In the genomic region with DNA sequence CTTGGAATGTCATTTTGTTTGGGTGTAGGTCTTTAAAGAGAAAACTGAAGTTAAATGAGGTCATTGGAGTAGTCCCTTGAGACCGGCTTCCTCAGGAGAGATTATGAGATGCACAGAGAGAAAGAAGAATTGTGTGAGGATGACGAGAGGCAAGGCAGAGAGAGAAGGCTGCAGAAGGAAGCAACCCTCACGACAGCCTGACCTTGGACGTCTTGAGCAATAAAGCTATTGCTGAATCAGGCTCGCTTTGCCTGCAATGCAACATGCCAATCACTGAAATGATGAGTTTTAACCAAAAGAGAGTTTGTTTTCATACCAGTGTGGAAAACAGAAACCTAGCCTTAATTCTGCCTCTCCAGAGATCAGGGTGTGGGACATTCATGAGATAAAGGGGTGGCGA, we compare ENCODE assay signal across 23 mouse cellular contexts. TPM values are rescaled to one million over a fixed set of nuclear protein-coding genes. Genes with fewer than 3 reads are reported as not detected.
A peak's percentile ranks its signal among the peaks of the same experiment; 100 is the strongest.
DNase-seq lines count a peak whose midpoint lies in the region; ATAC-seq and TF ChIP-seq lines count a peak whose summit lies in the region.
"Had no signal": no experiment of that assay in that cellular context is flagged by ENCODE, and none has a peak within 500 bp of the region (broad histone marks: within the 10 kb centered on the region; RNA-seq: fewer than 3 reads in every experiment).

No protein-coding gene starts in this region.

- no peaks in the 10 kb centered on the region for H3K36me3 ChIP-seq in stomach, postnatal 0 days (ENCODE audit: control insufficient read depth, insufficient read depth, low read length)
- H3K36me3 ChIP-seq: embryonic facial prominence, embryonic 12.5 days; G1E; heart, embryonic 13.5 days; hindbrain, embryonic 12.5 days had no signal

- H3K4me1 ChIP-seq in stomach, postnatal 0 days (replicated peaks; ENCODE audit: control insufficient read depth, insufficient read depth) = no peaks in the 10 kb centered on the region

- TF ChIP-seq CTCF in stomach, postnatal 0 days (IDR thresholded peaks at IDR 0.05; ENCODE audit: low read depth) = no peak

- DNase-seq in 416B (ENCODE audit: low read depth) = peak; percentile 47
- peak; percentile 21 for DNase-seq in NIH3T3 (ENCODE audit: low read depth)
- DNase-seq in adrenal gland, postnatal 14 days = peak; percentile 72
- no peak for DNase-seq in stomach, postnatal 0 days (ENCODE audit: low spot score)
- DNase-seq in heart, postnatal 4 days = no peak
- DNase-seq in kidney, postnatal 25 days = no peak
- DNase-seq: B cell, adult 2 months; cerebellum, adult 11 months; cerebellum, adult 8-10 months; cerebellum, postnatal 14 days; gastrocnemius, adult 2 months; gastrocnemius, postnatal 25 days; heart, adult 11 months; heart, postnatal 36 days had no signal

- no peak for TF ChIP-seq EP300 in stomach, postnatal 0 days (optimal IDR thresholded peaks at IDR 0.05)

- peak; percentile 79 for ATAC-seq in megakaryocyte, adult 5-6 weeks (ENCODE audit: poor library complexity, severe bottlenecking)
- ATAC-seq in stomach, postnatal 0 days (ENCODE audit: low FRiP score, low TSS enrichment) = no peak
- ATAC-seq: CD4-positive, CD25-positive, alpha-beta regulatory T cell, adult 4 months; hindbrain, embryonic 16.5 days; inflammation-experienced regulatory T-cells, adult 6 months; intestine, postnatal 0 days had no signal

- no peak overlapping the region for H3K4me2 ChIP-seq in stomach, postnatal 0 days (replicated peaks; ENCODE audit: low read depth)
- H3K4me2 ChIP-seq: embryonic facial prominence, embryonic 12.5 days; heart, embryonic 13.5 days; hindbrain, embryonic 12.5 days had no signal

- no peak overlapping the region for H3K27ac ChIP-seq in stomach, postnatal 0 days (replicated peaks)
- H3K27ac ChIP-seq: embryonic facial prominence, embryonic 12.5 days; gastrocnemius, adult 2 months; heart, embryonic 13.5 days; hindbrain, embryonic 12.5 days had no signal

- no peaks in the 10 kb centered on the region for H3K27me3 ChIP-seq in stomach, postnatal 0 days (ENCODE audit: control insufficient read depth, insufficient read depth, low read length)
- H3K27me3 ChIP-seq: embryonic facial prominence, embryonic 12.5 days; heart, embryonic 13.5 days; hindbrain, embryonic 12.5 days had no signal

- H3K4me3 ChIP-seq in stomach, postnatal 0 days (ENCODE audit: low read depth, low read length) = no peak overlapping the region
- H3K4me3 ChIP-seq: embryonic facial prominence, embryonic 12.5 days; gastrocnemius, adult 2 months; heart, embryonic 13.5 days; hindbrain, embryonic 12.5 days had no signal

- no peak overlapping the region for H3K9ac ChIP-seq in stomach, postnatal 0 days (ENCODE audit: low read length)
- H3K9ac ChIP-seq: embryonic facial prominence, embryonic 12.5 days; heart, embryonic 13.5 days; hindbrain, embryonic 12.5 days had no signal

- no peaks in the 10 kb centered on the region for H3K9me3 ChIP-seq in stomach, postnatal 0 days (ENCODE audit: control insufficient read depth, low read length)
- H3K9me3 ChIP-seq: embryonic facial prominence, embryonic 12.5 days; heart, embryonic 13.5 days; hindbrain, embryonic 12.5 days had no signal

- 83% methylated on average over 6 of the region's 6 CpGs for WGBS in stomach, postnatal 0 days

RNA-seq across cellular contexts. Expression of gene Ppm1h, which starts 43.5 kb away (rescaled TPM):
- total RNA-seq in adrenal gland, postnatal 14 days (2021) = 16.9 and 17.3 TPM in 2 replicates
- total RNA-seq in megakaryocyte, adult 5-6 weeks (2015) = 31.8 and 46.5 TPM in 2 replicates
- total RNA-seq in megakaryocyte, adult 5-6 weeks (2017) = 27.9 and 36.6 TPM in 2 replicates
- polyA plus RNA-seq in stomach, postnatal 0 days (2015; fragmentation: Nextera tagmentation; extraction: Ambion mirVana) = 7.5 and 7.6 TPM in 2 replicates
- 1 to 10 TPM; 8.1 to 8.3 TPM for total RNA-seq in heart, postnatal 4 days (2021)
- polyA plus RNA-seq: G1E had no signal

Comparison
In these comparisons a context has a peak if more than half of its experiments do, and no peak if none do; other contexts are left out.
1. DNase-seq: peak in 416B (single experiment), NIH3T3 (single experiment) and adrenal gland, postnatal 14 days (single experiment); none in stomach, postnatal 0 days (single experiment), heart, postnatal 4 days (single experiment) and kidney, postnatal 25 days (0 of 2).